Mouse (Mus musculus) CH12F3 (cell line): ENCODE results near the gene Map4k4.

Source experiments
- in situ Hi-C: fragments of 300-500 bp; cut with MboI; formaldehyde crosslinking; loops from 2 replicates; pipeline ENCODE4 v1.14.3; 2020; ENCODE audit warnings: low sequenced_read_pairs

Gene Map4k4

DNA sequence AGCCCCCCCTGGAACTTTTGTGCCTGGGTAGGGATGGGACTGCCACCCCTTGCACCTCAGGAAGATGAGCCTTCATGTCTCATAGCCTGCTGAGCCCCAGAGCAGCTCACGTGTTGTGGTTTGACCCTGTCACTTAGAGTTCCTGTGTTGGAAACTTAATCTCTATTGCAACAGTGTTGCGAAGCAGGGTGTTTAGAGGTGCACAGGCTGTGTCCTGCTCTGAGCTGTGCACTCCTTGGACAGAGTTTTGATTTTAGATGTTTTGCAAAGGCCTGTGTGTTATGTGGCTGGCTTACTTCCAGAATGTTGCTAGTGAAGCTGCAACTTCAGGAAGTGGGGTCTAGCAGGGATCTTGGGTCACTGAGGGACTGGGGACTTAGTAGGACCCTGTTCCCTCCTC, 4.1 kb upstream of the Map4k4 start:
- in situ Hi-C loops, result no loop called here

- in situ Hi-C loops, result no loop called here
Observed at GRCm38 (mm10) chr1:39898686-39899085, 2.0 kb upstream of the Map4k4 start.

- in situ Hi-C loops, result no loop called here
Observed at GRCm38 (mm10) chr1:39901063-39901811, 524 bp downstream of the Map4k4 start.

DNA sequence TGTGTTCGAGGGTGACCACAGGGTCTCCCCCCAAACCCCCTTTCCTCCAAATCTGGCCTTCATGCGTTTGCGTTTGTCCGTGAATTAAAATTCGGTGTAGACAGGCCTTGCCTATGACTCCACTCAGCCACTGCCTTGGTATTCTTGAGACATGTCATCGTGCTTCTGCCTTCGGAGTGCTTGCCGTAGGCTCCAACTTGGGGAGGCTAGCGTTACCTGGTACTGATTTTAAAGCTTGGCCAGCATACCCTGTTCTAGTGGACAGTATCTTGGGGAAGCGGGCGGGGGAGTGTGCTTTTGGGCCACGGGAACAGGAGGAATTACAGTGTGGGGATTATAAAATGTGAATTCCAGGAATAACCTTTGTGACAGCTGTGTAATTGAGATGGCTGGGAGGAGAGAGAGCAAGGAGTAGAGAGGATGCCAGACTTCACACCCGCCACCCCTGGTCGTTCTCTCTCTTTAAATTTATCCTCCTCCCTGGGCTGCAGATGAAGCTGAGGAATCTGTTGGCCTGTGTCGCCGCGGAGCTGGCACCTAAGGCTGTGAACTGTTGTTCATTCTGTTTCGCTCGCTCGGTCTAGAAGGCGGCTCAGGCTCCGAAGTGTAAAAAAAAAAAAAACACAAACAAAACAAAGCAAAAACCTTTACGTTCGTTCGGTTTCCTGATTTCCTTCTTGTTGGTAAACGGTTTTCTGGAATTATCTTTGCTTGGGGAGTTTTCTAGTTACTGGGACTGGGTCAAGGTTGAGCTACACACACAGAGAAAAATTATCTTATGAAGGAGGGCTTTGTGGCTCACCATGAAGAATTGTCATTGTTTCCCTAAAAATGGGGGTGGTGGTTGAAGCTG, 1.4 kb downstream of the Map4k4 start:
- in situ Hi-C loops, result no loop called here

DNA sequence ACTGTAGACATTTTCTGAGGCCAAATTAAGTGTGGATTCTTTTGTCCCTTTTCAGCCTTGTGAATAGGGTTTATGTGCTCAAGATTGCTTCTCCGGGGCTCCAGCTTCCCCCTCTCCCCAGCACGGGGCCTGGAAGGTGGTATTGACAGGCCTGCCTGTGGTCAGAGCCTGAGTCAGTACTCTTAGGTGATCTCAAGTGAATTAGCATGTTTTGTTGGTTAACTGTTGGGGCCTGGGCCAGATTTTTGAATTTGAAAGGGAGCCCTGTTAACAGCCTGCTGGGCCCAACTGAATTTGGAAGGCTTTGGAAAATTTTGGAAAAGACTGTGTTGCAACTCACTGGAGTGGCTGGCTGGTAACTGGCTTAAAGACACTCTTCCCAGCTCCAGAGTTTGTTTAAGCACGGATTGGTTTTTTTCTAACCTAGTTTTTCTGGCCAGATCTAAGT, 2.0 kb downstream of the Map4k4 start:
- in situ Hi-C loops, result no loop called here

DNA sequence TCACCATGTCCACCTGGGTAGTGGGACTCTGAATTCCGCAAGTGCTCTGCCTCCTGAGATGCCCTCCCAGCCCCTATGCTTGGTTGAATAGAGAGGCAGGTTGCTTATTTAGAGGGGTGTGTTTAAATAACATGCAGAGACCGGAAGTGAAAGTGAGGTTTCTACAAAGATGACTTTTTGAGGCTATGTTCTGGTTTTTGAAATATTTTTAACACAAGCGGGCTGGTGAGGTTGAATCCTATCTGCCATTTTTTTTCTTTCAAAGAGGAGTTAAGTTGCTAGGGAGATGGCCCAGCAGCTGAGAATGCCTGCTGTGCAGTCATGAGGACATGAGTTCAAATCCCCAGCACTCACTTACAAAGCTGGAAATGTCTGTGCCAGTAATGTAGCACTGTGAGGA, 4.0 kb downstream of the Map4k4 start:
- in situ Hi-C loops, result no loop called here

- in situ Hi-C loops, result no loop called here
Observed at GRCm38 (mm10) chr1:39906921-39907320, 6.2 kb downstream of the Map4k4 start.

DNA sequence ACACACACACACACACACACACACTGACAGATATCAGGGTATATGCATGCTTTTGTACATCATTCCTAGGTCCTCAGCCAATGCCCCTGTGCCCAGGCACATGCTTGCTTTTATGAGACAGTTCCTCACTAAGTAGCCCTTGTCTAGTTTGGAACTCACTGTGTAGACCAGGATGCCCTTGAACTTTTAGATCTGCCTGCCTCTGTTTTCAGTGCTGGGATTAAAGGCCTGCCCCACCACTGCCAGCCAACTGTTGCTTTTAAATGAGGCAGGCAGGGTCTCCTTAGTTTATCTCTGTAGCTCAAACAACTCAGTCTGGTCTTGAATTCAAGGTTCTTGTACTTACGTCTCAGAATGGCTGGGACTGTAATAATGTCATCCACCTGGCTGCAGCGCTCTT, 8.3 kb downstream of the Map4k4 start:
- in situ Hi-C loops, result no loop called here

- in situ Hi-C loops, result no loop called here
Observed at GRCm38 (mm10) chr1:39911446-39911845, 10.7 kb downstream of the Map4k4 start.

DNA sequence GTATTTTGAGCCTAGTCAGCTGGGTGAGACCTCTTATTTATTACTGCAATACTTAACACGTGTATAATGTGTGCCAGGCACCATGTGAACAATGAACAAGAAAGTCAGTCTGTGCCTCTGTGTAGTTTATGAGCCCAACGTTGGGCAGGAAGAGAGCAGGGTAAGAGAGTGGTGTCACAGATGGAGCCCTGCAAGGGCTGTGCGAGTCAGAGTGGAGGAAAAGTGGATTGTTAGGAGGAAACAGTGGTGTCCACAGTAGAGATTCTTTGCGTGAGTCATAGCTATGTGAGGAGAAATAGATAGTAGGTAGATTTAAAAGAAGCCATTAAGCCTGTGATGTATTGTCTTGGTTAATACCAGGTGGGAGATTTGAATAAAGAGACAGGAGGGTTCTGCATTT, 12.5 kb downstream of the Map4k4 start:
- in situ Hi-C loops, result no loop called here

GRCm38 (mm10) chr1:39916144-39916543, 15.4 kb downstream of the Map4k4 start:
- in situ Hi-C loops, result no loop called here

GRCm38 (mm10) chr1:39917855-39918516, 17.3 kb downstream of the Map4k4 start:
- in situ Hi-C loops, result no loop called here

DNA sequence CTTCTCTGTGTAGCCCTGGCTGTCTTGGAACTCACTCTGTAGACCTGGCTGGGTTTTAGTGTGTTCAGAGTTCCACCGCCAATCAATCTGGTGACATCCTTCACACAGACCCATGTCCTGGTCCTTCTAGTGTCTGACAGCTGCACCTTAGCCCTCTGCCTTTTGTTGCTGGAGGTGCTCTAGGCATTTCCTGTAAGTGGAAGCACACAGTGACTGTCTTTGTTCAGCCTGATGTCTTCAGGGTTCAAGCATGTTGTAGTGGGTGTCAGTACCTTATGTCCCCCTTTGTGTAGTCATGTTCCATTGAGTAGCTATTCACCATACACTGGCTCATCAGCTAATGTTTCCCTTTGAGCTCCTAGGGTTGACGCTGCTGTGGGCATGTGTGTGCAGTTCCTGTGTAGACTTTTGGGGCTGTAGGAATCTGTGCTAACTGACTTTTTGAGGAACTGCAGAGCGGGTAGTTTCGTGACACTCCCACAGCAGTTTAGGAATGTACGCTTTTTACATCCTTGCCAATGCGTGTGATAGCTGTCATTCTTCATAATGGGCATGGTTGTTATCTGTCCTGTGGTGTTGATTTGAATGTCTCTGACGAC, 17.9 kb downstream of the Map4k4 start:
- in situ Hi-C loops, result no loop called here

GRCm38 (mm10) chr1:39920616-39921015, 19.9 kb downstream of the Map4k4 start:
- in situ Hi-C loops, result no loop called here

DNA sequence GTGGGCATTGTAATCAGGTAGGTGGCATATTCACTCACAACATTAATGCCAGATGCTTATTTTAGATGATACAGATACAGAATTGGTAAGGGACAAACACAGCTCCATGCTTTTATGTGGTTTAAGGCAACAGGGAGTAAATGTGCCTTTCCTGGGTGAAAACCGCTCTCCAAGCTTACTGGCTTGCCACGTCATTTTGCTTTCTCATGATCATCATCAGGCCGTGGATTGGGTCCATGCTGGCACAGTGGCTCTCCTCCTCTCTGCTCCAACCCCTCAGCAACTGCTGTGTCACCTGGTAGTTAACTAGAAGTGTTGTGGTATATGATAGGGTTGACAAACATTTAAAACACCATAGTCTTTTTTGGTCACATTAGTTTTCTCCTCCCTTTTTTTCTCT, 21.3 kb downstream of the Map4k4 start:
- in situ Hi-C loops, result no loop called here

DNA sequence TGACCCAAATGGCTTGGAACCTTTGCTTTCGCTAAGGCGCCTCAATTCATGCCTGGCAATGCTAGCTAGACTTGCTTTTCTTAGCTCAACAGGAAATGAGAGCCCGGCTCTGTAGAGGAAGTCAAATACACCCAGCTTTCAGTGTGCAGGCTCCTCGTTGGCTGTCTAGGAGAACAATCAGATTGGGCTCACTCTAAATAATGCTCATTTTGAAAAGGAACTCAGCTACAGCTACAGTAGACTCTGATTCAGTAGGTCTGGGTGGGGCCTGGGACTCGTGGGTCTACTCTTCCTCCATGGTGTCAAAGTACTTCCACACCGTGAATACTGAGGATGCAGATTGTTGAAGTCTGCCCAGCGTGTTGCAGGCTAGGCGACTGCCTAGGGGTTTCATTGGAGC, 22.0 kb downstream of the Map4k4 start:
- in situ Hi-C loops, result no loop called here

- in situ Hi-C loops, result no loop called here
Observed at GRCm38 (mm10) chr1:39923395-39924337, 23.0 kb downstream of the Map4k4 start.

- in situ Hi-C loops, result no loop called here
Observed at GRCm38 (mm10) chr1:39931055-39931454, 30.3 kb downstream of the Map4k4 start.

- in situ Hi-C loops, result no loop called here
Observed at GRCm38 (mm10) chr1:39932216-39932739, 31.6 kb downstream of the Map4k4 start.

DNA sequence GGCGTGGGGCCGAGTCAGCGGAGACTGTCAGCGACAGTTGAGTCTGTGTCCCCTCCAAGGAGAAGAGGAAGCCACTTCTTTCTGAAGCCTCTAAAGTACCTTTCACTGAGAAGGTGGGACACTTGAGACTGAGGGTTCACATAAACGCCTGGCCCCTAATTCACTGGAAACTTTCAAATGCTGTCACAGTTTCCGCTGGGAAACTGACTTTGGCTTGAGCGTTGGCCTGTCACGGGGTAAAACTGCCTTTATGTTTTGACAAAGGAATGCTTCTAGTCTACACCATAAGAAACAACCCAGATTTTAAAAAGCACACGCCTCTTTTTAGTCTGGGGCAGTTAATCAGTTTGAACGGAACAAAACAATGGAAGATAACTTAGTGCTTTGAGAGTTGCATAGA, 32.2 kb downstream of the Map4k4 start:
- in situ Hi-C loops, result no loop called here
